Mouse (Mus musculus): ENCODE data around the gene Kcnh7.

Kcnh7 gene

DNA sequence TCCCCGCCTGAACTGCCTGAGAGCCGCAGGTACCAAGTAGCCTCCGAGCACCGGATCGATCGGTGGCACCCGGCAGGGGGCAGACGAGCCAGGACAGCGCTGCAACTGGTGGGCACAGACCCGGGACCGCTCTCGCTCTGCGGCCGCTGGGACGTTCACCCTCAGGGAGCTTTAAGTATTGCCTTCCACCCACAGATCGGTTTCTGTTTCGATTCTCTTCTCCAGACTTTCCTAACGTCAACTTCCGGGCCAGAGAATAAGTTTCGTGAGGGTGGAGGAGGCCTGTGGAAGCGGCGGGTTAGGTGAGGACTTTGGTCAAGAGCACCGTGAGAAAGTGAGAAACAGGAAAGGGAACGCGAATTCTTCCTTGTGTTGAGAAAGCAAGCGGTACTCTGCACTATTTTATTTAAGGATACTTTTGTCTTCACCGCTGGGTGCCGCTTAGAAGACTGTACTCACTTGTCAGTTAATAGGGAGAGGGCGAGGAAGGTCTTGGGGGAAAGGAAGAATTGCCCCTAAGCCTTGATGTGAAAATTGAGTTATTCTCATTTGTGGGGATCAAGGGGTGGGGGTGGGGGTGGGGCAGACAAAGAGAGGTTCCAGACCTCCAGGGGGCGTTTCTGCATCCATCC, 538.0 kb downstream of the Kcnh7 start, which contains the start of gene Ifih1:
Ifih1 (minus strand) TSS at position 242 of the 632 bp plus-strand sequence.
- no peak for DNase-seq (ENCODE audit: low spot score in 2 of 2)

DNA sequence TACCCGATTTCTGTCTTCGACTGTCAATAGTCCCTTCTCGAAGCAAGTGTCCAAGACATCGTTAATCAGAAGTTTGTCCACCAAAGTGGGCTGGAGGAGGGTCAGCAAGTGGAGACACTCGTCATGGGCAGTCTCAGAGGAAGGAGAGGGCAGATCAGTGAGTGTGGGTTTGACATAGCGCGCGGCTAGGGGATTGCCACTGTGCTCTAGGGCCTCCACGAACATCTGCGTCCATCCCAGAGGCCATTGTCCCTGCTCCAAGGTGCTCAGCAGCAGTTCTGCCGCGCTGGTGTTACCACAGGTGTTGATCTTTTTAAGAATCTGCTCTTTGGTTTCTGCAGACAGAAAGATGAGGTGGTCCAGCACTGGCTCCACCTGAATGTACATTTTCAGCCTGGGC, 538.6 kb downstream of the Kcnh7 start:
- DNase-seq (ENCODE audit: low spot score in 2 of 2) = no peak

DNA sequence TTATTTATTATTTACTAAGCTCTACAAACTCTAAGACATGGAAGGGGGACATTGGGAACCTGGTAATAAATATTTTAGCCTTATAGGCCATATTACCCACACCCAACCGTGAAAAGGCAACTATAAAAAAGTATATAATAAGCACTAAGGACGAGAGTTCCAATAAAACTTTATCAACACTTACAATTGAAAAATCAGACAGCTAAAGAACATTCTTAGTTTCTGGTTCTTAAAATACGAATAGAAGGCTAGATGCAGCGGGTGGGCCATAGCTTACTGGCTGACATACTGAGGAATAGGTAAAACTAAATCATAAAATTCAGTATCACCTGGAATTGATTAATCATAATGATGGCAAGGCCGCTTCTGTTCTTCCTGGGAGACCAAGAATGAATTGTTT, 539.2 kb downstream of the Kcnh7 start:
- no peak for DNase-seq (ENCODE audit: low spot score in 2 of 2)
